7 mouse cellular contexts compared by ENCODE assay signal in the genomic region with DNA sequence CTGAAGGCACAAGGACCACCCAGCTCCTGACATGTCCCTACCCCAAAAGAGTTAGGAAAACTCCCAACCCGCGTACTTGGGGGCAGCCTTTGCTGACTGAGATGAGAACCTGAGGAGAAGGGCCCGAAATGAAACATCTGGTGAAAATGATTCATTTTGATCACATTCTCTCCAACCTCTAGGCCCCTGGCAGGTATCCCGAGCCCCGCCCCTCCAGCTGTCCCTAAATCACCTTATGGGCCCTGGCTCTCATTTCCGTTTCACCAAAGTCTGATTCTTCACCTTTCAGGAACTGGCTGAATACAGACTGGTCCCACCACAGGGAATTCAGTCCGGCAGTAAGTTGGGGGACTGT. TPM values are rescaled to one million over a fixed set of nuclear protein-coding genes. Genes with fewer than 3 reads are reported as not detected.
DNase-seq lines count a peak whose midpoint lies in the region; ATAC-seq and TF ChIP-seq lines count a peak whose summit lies in the region.

No protein-coding gene starts in this region.

- peak overlapping the region; percentile 35 for H3K9ac ChIP-seq in liver, adult 2 months (ENCODE audit: low read depth, low read length)
- H3K9ac ChIP-seq in intestine, embryonic 14.5 days (ENCODE audit: low read length) = 0 out of 2 replicates have a peak overlapping the region, but pooled peaks have one; percentile 1
- 0 out of 2 replicates have a peak overlapping the region, but pooled peaks have one; percentile 61 for H3K9ac ChIP-seq in neural tube, embryonic 13.5 days

- no peaks in the 10 kb centered on the region for H3K9me3 ChIP-seq in forebrain, embryonic 10.5 days
- no peaks in the 10 kb centered on the region for H3K9me3 ChIP-seq in intestine, embryonic 14.5 days (ENCODE audit: control insufficient read depth, low read length)
- H3K9me3 ChIP-seq in neural tube, embryonic 13.5 days = no peaks in the 10 kb centered on the region

- H3K36me3 ChIP-seq in liver, adult 2 months (ENCODE audit: control insufficient read depth, insufficient read depth, low read length) = no peaks in the 10 kb centered on the region
- no peaks in the 10 kb centered on the region for H3K36me3 ChIP-seq in forebrain, embryonic 10.5 days (replicated peaks)
- H3K36me3 ChIP-seq in intestine, embryonic 14.5 days (ENCODE audit: control insufficient read depth, insufficient read depth, low read length) = no peaks in the 10 kb centered on the region
- no peaks in the 10 kb centered on the region for H3K36me3 ChIP-seq in neural tube, embryonic 13.5 days

- TF ChIP-seq CTCF in liver, adult 2 months (IDR thresholded peaks at IDR 0.05; ENCODE audit: low read depth, low read length) = no peak

- H3K27ac ChIP-seq in liver, adult 2 months (replicated peaks; ENCODE audit: insufficient read depth, low read depth, low read length) = no peak overlapping the region
- 0 out of 2 replicates have a peak overlapping the region, but pooled peaks have one; percentile 51 for H3K27ac ChIP-seq in forebrain, embryonic 10.5 days
- no peak overlapping the region for H3K27ac ChIP-seq in intestine, embryonic 14.5 days (ENCODE audit: low read depth)
- H3K27ac ChIP-seq in neural tube, embryonic 13.5 days (replicated peaks) = peak overlapping the region; percentile 67

- peaks cover 12% of the 10 kb centered on the region; the same call in 1 of the 2 replicates for H3K4me1 ChIP-seq in liver, adult 2 months (ENCODE audit: control insufficient read depth, insufficient read depth, low read length)
- peaks cover 14% of the 10 kb centered on the region for H3K4me1 ChIP-seq in forebrain, embryonic 10.5 days
- 0 out of 2 replicates have a peak, but pooled peaks cover 2% of the 10 kb centered on the region for H3K4me1 ChIP-seq in intestine, embryonic 14.5 days (replicated peaks; ENCODE audit: control insufficient read depth, insufficient read depth, low read length)
- H3K4me1 ChIP-seq in neural tube, embryonic 13.5 days (replicated peaks) = peaks cover 16% of the 10 kb centered on the region

- no peak for ATAC-seq in intestine, embryonic 14.5 days (replicated peaks; ENCODE audit: low FRiP score, low TSS enrichment, low read depth)
- ATAC-seq in neural tube, embryonic 13.5 days (ENCODE audit: low read depth) = peak; percentile 4; the same call in 1 of the 2 replicates

- H3K79me2 ChIP-seq in liver, adult 2 months (ENCODE audit: control insufficient read depth, insufficient read depth, low read length) = no peaks in the 10 kb centered on the region

- DNase-seq in liver, adult 2 months (ENCODE audit: extremely low read depth, low read depth, low spot score) = no peak
- DNase-seq in liver = no peak
- no peak for DNase-seq in forebrain, embryonic 10.5 days (ENCODE audit: extremely low spot score, low spot score)
- no peak for DNase-seq in intestine, embryonic 14.5 days (ENCODE audit: low spot score)
- DNase-seq in ovary, postnatal 36 days (ENCODE audit: low spot score) = no peak
- DNase-seq in right cerebral cortex, postnatal 4 days = no peak

- no peaks in the 10 kb centered on the region for H3K27me3 ChIP-seq in liver, adult 2 months (ENCODE audit: control insufficient read depth, insufficient read depth, low read length)
- peaks cover 32% of the 10 kb centered on the region for H3K27me3 ChIP-seq in forebrain, embryonic 10.5 days (ENCODE audit: poor library complexity, severe bottlenecking)
- 0 out of 2 replicates have a peak, but pooled peaks cover 9% of the 10 kb centered on the region for H3K27me3 ChIP-seq in intestine, embryonic 14.5 days (replicated peaks; ENCODE audit: control insufficient read depth, insufficient read depth, low read length)
- peaks cover 4% of the 10 kb centered on the region; the same call in 1 of the 2 replicates for H3K27me3 ChIP-seq in neural tube, embryonic 13.5 days

- 40% methylated on average over 7 of the region's 7 CpGs for WGBS in liver, adult 2 months
- 22% methylated on average over 7 of the region's 7 CpGs for WGBS in forebrain, embryonic 10.5 days
- 20% methylated on average over 7 of the region's 7 CpGs for WGBS in intestine, embryonic 14.5 days
- 24% methylated on average over 7 of the region's 7 CpGs for WGBS in neural tube, embryonic 13.5 days

- peak overlapping the region; percentile 57 for H3K4me2 ChIP-seq in intestine, embryonic 14.5 days (ENCODE audit: low read length)
- peak overlapping the region; percentile 60 for H3K4me2 ChIP-seq in neural tube, embryonic 13.5 days

- no peak for TF ChIP-seq POLR2A in liver, adult 2 months (IDR thresholded peaks at IDR 0.05; ENCODE audit: extremely low read depth, insufficient read depth, low read length)

- H3K4me3 ChIP-seq in liver, adult 2 months (ENCODE audit: insufficient read depth, low read depth, low read length) = peak overlapping the region; percentile 38
- peak overlapping the region; percentile 50 for H3K4me3 ChIP-seq in forebrain, embryonic 10.5 days
- H3K4me3 ChIP-seq in intestine, embryonic 14.5 days (ENCODE audit: low read depth, low read length) = peak overlapping the region; percentile 27
- peak overlapping the region; percentile 31 for H3K4me3 ChIP-seq in neural tube, embryonic 13.5 days

RNA-seq across cellular contexts. Expression of a gene that starts 25.8 kb away (rescaled TPM):
- under 0.01 and 0.13 TPM in 2 replicates for total RNA-seq in liver, adult 2 months (2014; rRNA removed)
- polyA plus RNA-seq in liver, adult 2 months (2012; rRNA removed) = 0.06 and 0.25 TPM in 2 replicates
- polyA plus RNA-seq in forebrain, embryonic 10.5 days (2016; fragmentation: Nextera tagmentation; extraction: Ambion mirVana) = 0.20 TPM in 1 of 2 replicates, not detected in the other
- polyA plus RNA-seq in intestine, embryonic 14.5 days (2014; fragmentation: Nextera tagmentation; extraction: Ambion mirVana) = 0.15 and 0.30 TPM in 2 replicates
- polyA plus RNA-seq in neural tube, embryonic 13.5 days (2015; fragmentation: Nextera tagmentation; extraction: Ambion mirVana) = 0.04 TPM in 1 of 2 replicates, not detected in the other

RNA-seq across cellular contexts. Expression of a gene that starts 31.0 kb away (rescaled TPM):
- 22.4 and 26.6 TPM in 2 replicates for total RNA-seq in liver, adult 2 months (2014; rRNA removed)
- polyA plus RNA-seq in liver, adult 2 months (2012; rRNA removed) = 8.2 and 9.3 TPM in 2 replicates
- 82.5 and 87.6 TPM in 2 replicates for polyA plus RNA-seq in forebrain, embryonic 10.5 days (2016; fragmentation: Nextera tagmentation; extraction: Ambion mirVana)
- polyA plus RNA-seq in intestine, embryonic 14.5 days (2014; fragmentation: Nextera tagmentation; extraction: Ambion mirVana) = 62.9 and 66.9 TPM in 2 replicates
- polyA plus RNA-seq in neural tube, embryonic 13.5 days (2015; fragmentation: Nextera tagmentation; extraction: Ambion mirVana) = 108 and 121 TPM in 2 replicates

Comparison
In these comparisons a context has a peak if more than half of its experiments do, and no peak if none do; other contexts are left out.
1. H3K27ac ChIP-seq: peak in forebrain, embryonic 10.5 days (single experiment) and neural tube, embryonic 13.5 days (single experiment); none in liver, adult 2 months (single experiment) and intestine, embryonic 14.5 days (single experiment).
2. H3K9ac ChIP-seq: peak in every context shown above with its lines; median percentile 61 in neural tube, embryonic 13.5 days; 35 in liver, adult 2 months; 1 in intestine, embryonic 14.5 days.
3. Peak in every context shown above with its lines, with median percentiles within 50 percentile points of each other: H3K4me3 ChIP-seq.